Mouse (Mus musculus) neural tube, embryonic 13.5 days (tissue): ENCODE results near the gene Mllt10. TPM values are rescaled to one million over a fixed set of nuclear protein-coding genes. Genes with fewer than 3 reads are reported as not detected.
A peak's percentile ranks its signal among the peaks of the same experiment; 100 is the strongest.

ENCODE experiments used
- ATAC-seq: fragments of 200-750 bp; cut with Nextera tagmentation; 2 replicates; pipeline ENCODE4 v1.8.0; 2017; ENCODE audit warnings: low read depth, mild to moderate bottlenecking, moderate TSS enrichment, moderate library complexity
- H3K27ac ChIP-seq: fragments of 300-500 bp; sonication (generic); replicated peaks from 2 replicates; pipeline ENCODE4 v1.5.1; 2015; ENCODE audit warnings: moderate library complexity, mild to moderate bottlenecking, inconsistent platforms
- H3K27me3 ChIP-seq: fragments of 300-500 bp; sonication (generic); 2 replicates; pipeline ENCODE4 v1.6.1; 2015; ENCODE audit warnings: mild to moderate bottlenecking, inconsistent platforms
- H3K36me3 ChIP-seq: fragments of 300-500 bp; sonication (generic); 2 replicates; pipeline ENCODE4 v1.6.1; 2015; ENCODE audit warnings: mild to moderate bottlenecking, inconsistent platforms
- H3K4me1 ChIP-seq: fragments of 300-500 bp; sonication (generic); replicated peaks from 2 replicates; pipeline ENCODE4 v1.6.1; 2015; ENCODE audit warnings: inconsistent platforms
- H3K4me2 ChIP-seq: fragments of 300-500 bp; sonication (generic); 2 replicates; pipeline ENCODE4 v1.6.1; 2015; ENCODE audit warnings: inconsistent platforms, mild to moderate bottlenecking, moderate library complexity
- H3K4me3 ChIP-seq: fragments of 300-500 bp; sonication (generic); 2 replicates; pipeline ENCODE4 v1.5.1; 2015; ENCODE audit warnings: mild to moderate bottlenecking, inconsistent platforms
- H3K9ac ChIP-seq: fragments of 300-500 bp; sonication (generic); 2 replicates; pipeline ENCODE4 v1.6.1; 2015; ENCODE audit warnings: moderate library complexity, mild to moderate bottlenecking, inconsistent platforms
- H3K9me3 ChIP-seq: fragments of 300-500 bp; sonication (generic); 2 replicates; pipeline ENCODE4 v1.6.1; 2016; ENCODE audit warnings: inconsistent platforms
- WGBS: fragments of 180-500 bp; shearing (Covaris S2); methylation state at CpG from one replicate; pipeline ENCODE4 v1.1.7; 2015; 5-methylcytosine and 5-hydroxymethylcytosine counted together
- polyA plus RNA-seq: library from polyadenylated mRNA; unstranded; fragments of >200 nt; fragmentation: Nextera tagmentation; extraction: Ambion mirVana; gene quantifications from 2 replicates; pipeline ENCODE4 v1.2.1, GENCODE M21; 2015

Gene Mllt10
- 62.3 and 63.1 TPM in 2 replicates for polyA plus RNA-seq

- H3K4me1 ChIP-seq, result peaks cover 69% of the 10 kb centered on the region
- peak within 1 kb of the TSS; percentile 93 for H3K9ac ChIP-seq
- peak within 1 kb of the TSS; percentile 94 for H3K4me2 ChIP-seq
- ATAC-seq, result no peak
- H3K36me3 ChIP-seq, result no peaks in the 10 kb centered on the region
- H3K27me3 ChIP-seq, result no peaks in the 10 kb centered on the region
- peak within 1 kb of the TSS; percentile 100 for H3K27ac ChIP-seq
- WGBS, result 2% methylated on average over 20 of the region's 20 CpGs
- no peaks in the 10 kb centered on the region for H3K9me3 ChIP-seq
- peak within 1 kb of the TSS; percentile 56 for H3K4me3 ChIP-seq
Observed at GRCm38 (mm10) chr2:18055016-18055928, at the start of gene Mllt10. TSS of gene Mllt10 (plus strand) at chr2:18055237.

DNA sequence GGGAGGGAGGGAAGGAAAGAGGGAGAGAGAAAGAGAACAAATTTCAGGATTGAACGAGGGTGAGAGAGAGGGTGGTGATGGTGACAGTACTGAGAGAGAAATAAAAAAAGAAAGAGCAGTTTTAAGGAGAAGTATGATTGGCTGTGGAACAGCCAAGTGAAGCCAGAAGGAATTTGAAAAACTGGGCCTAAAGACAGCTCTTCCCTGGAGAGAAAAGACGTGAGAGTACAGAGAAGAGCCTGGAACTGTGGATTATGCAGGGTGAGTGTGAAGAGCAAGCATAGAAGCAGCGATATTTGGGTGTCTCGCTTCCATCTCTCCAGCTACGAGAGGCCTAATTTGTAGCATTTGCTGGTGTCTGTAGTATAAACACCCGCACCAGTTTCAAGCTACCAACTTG, 43.8 kb upstream of the Mllt10 start:
- H3K4me3 ChIP-seq, result no peak overlapping the region
- no peak overlapping the region for H3K4me2 ChIP-seq
- ATAC-seq, result no peak
- WGBS, result 89% methylated on average over 6 of the region's 6 CpGs
- H3K9ac ChIP-seq, result no peak overlapping the region
- H3K27me3 ChIP-seq, result no peaks in the 10 kb centered on the region
- H3K9me3 ChIP-seq, result no peaks in the 10 kb centered on the region
- H3K27ac ChIP-seq, result no peak overlapping the region
- H3K36me3 ChIP-seq, result no peaks in the 10 kb centered on the region
- no peaks in the 10 kb centered on the region for H3K4me1 ChIP-seq

GRCm38 (mm10) chr2:18012866-18013265, 42.2 kb upstream of the Mllt10 start:
- no peak overlapping the region for H3K27ac ChIP-seq
- no peak overlapping the region for H3K9ac ChIP-seq
- H3K4me3 ChIP-seq, result no peak overlapping the region
- ATAC-seq, result no peak
- 91% methylated on average over 3 of the region's 3 CpGs for WGBS
- H3K4me2 ChIP-seq, result no peak overlapping the region
- no peaks in the 10 kb centered on the region for H3K9me3 ChIP-seq
- H3K4me1 ChIP-seq, result no peaks in the 10 kb centered on the region
- no peaks in the 10 kb centered on the region for H3K36me3 ChIP-seq
- H3K27me3 ChIP-seq, result no peaks in the 10 kb centered on the region

DNA sequence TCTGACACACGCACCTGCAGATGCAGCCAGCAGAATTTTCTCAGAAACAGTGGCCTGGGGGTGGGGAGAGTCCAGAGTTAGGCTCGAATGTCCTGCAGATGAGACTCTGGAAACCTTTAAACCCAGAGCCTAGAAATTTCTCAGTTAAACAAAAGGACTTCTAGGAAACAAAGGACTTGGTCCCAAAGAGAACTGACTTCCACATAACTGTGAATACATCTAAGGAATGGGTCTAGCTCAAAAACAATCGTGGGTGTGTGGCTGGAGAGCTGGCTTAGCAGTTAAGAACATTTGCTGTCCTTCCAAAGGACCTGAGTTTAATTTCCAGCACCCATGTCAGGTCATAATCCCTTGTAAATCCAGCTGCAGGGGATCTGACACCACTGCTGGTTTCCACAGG, 39.5 kb upstream of the Mllt10 start:
- Histone ChIP-seq H3K27ac (no peak overlapping the region), H3K4me2 (no peak overlapping the region), H3K27me3 (no peaks in the 10 kb centered on the region), H3K9me3 (no peaks in the 10 kb centered on the region), H3K4me1 (no peaks in the 10 kb centered on the region), H3K36me3 (no peaks in the 10 kb centered on the region), H3K9ac (no peak overlapping the region), H3K4me3 (no peak overlapping the region)
- no peak for ATAC-seq
- 55% methylated on average over 3 of the region's 3 CpGs for WGBS

DNA sequence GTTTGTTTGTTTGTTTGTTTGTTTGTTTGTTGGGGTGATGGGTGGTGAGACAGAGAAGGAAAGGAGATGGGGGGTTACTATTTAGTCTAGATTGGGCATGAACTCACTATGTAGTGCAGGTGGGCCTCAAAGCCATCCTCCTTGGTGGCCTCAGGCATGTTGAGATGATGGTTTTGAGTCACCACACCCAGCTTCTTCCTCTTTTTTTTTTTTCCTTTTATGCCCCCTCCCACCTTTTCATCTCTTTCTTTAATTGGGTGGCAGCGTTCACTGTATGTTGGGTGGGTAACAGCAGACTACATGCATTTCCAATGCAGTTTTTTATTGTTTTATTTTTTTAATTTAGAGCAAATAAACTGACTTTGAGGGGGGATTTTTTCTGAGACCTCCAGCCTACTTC, 38.4 kb upstream of the Mllt10 start:
- ATAC-seq, result no peak
- Histone ChIP-seq H3K27me3 (no peaks in the 10 kb centered on the region), H3K27ac (no peak overlapping the region), H3K4me3 (no peak overlapping the region), H3K9me3 (no peaks in the 10 kb centered on the region), H3K9ac (no peak overlapping the region), H3K4me1 (no peaks in the 10 kb centered on the region), H3K4me2 (no peak overlapping the region), H3K36me3 (no peaks in the 10 kb centered on the region)
- 100% methylated on average over 1 of the region's 1 CpGs for WGBS

- ATAC-seq, result no peak
- Histone ChIP-seq H3K4me3 (no peak overlapping the region), H3K36me3 (no peaks in the 10 kb centered on the region), H3K9me3 (no peaks in the 10 kb centered on the region), H3K9ac (no peak overlapping the region), H3K4me1 (no peaks in the 10 kb centered on the region), H3K27me3 (no peaks in the 10 kb centered on the region), H3K4me2 (no peak overlapping the region), H3K27ac (no peak overlapping the region)
- 94% methylated on average over 6 of the region's 6 CpGs for WGBS
Observed at GRCm38 (mm10) chr2:18017321-18017720, 37.7 kb upstream of the Mllt10 start.

GRCm38 (mm10) chr2:18019122-18019521, 35.9 kb upstream of the Mllt10 start:
- Histone ChIP-seq H3K36me3 (no peaks in the 10 kb centered on the region), H3K4me3 (no peak overlapping the region), H3K27me3 (no peaks in the 10 kb centered on the region), H3K9me3 (no peaks in the 10 kb centered on the region), H3K4me1 (no peaks in the 10 kb centered on the region), H3K27ac (no peak overlapping the region), H3K9ac (no peak overlapping the region), H3K4me2 (no peak overlapping the region)
- 73% methylated on average over 1 of the region's 1 CpGs for WGBS
- no peak for ATAC-seq

DNA sequence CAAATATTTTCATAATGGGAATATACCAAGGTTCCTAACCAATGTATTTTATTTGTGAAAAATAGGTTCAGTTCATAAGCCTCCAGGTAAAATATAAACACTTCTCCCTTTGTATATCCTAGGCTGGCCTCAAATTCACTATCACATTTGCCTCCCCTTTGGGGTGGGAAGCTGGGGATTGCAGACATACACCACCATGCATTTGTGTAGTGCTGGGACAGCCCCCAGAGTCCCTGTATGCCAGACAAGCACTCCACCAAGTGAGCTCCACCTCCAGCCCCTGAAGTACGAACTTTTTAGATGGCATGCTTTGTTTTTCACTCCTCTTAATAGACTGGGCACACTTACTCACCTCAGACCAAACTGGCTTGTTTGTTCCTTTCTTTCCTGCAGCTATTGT, 32.2 kb upstream of the Mllt10 start:
- no peaks in the 10 kb centered on the region for H3K27me3 ChIP-seq
- H3K4me2 ChIP-seq, result no peak overlapping the region
- H3K9ac ChIP-seq, result no peak overlapping the region
- H3K4me1 ChIP-seq, result peaks cover 22% of the 10 kb centered on the region
- no peak overlapping the region for H3K4me3 ChIP-seq
- no peak overlapping the region for H3K27ac ChIP-seq
- WGBS, result 53% methylated on average over 1 of the region's 1 CpGs
- no peaks in the 10 kb centered on the region for H3K9me3 ChIP-seq
- no peaks in the 10 kb centered on the region for H3K36me3 ChIP-seq
- ATAC-seq, result no peak

GRCm38 (mm10) chr2:18025116-18025515, 29.9 kb upstream of the Mllt10 start:
- Histone ChIP-seq H3K9me3 (no peaks in the 10 kb centered on the region), H3K27ac (no peak overlapping the region), H3K36me3 (no peaks in the 10 kb centered on the region), H3K4me1 (peaks cover 32% of the 10 kb centered on the region), H3K4me2 (peak overlapping the region; percentile 98), H3K27me3 (no peaks in the 10 kb centered on the region), H3K9ac (no peak overlapping the region), H3K4me3 (no peak overlapping the region)
- ATAC-seq, result no peak
- WGBS, result 41% methylated on average over 5 of the region's 5 CpGs

GRCm38 (mm10) chr2:18025781-18026115, 29.3 kb upstream of the Mllt10 start:
- H3K27me3 ChIP-seq, result no peaks in the 10 kb centered on the region
- H3K4me2 ChIP-seq, result peak overlapping the region; percentile 98
- 1% methylated on average over 14 of the region's 14 CpGs for WGBS
- H3K4me3 ChIP-seq, result peak overlapping the region; percentile 67
- H3K9me3 ChIP-seq, result no peaks in the 10 kb centered on the region
- H3K9ac ChIP-seq, result peak overlapping the region; percentile 94
- peaks cover 38% of the 10 kb centered on the region for H3K4me1 ChIP-seq
- H3K27ac ChIP-seq, result peak overlapping the region; percentile 99
- ATAC-seq, result no peak
- no peaks in the 10 kb centered on the region for H3K36me3 ChIP-seq

GRCm38 (mm10) chr2:18026116-18026947, 28.7 kb upstream of the Mllt10 start:
- H3K27ac ChIP-seq, result peak overlapping the region; percentile 99
- no peaks in the 10 kb centered on the region for H3K36me3 ChIP-seq
- peak overlapping the region; percentile 67 for H3K4me3 ChIP-seq
- under 1% methylated on average over 44 of the region's 44 CpGs for WGBS
- peaks cover 43% of the 10 kb centered on the region for H3K4me1 ChIP-seq
- no peaks in the 10 kb centered on the region for H3K27me3 ChIP-seq
- H3K9me3 ChIP-seq, result no peaks in the 10 kb centered on the region
- H3K4me2 ChIP-seq, result peak overlapping the region; percentile 98
- peak overlapping the region; percentile 94 for H3K9ac ChIP-seq
- ATAC-seq, result peak; percentile 23

- Histone ChIP-seq H3K27ac (peak overlapping the region; percentile 99), H3K4me1 (peaks cover 56% of the 10 kb centered on the region), H3K9me3 (no peaks in the 10 kb centered on the region), H3K4me2 (peak overlapping the region; percentile 98), H3K9ac (peak overlapping the region; percentile 94), H3K4me3 (peak overlapping the region; percentile 67), H3K36me3 (no peaks in the 10 kb centered on the region), H3K27me3 (no peaks in the 10 kb centered on the region)
- WGBS, result under 1% methylated on average over 42 of the region's 44 CpGs
- peak; percentile 84 for ATAC-seq
Observed at GRCm38 (mm10) chr2:18027448-18028139, 27.4 kb upstream of the Mllt10 start.
